Mouse (Mus musculus) bone marrow, adult 2 months (tissue): ENCODE measurements around the gene Cd47.

Experiments
- CTCF ChIP-seq: fragments of 200-500 bp; IDR thresholded peaks from 2 replicates; pipeline ENCODE4 v1.5.1; 2011; ENCODE audit warnings: low read length, control low read depth; ENCODE audit not compliant: control insufficient read depth, insufficient read depth
- POLR2A ChIP-seq: fragments of 200-500 bp; IDR thresholded peaks from 2 replicates; pipeline ENCODE4 v1.6.1; 2011; ENCODE audit warnings: low read depth, mild to moderate bottlenecking, control low read depth, low read length, borderline replicate concordance; ENCODE audit not compliant: control insufficient read depth

DNA sequence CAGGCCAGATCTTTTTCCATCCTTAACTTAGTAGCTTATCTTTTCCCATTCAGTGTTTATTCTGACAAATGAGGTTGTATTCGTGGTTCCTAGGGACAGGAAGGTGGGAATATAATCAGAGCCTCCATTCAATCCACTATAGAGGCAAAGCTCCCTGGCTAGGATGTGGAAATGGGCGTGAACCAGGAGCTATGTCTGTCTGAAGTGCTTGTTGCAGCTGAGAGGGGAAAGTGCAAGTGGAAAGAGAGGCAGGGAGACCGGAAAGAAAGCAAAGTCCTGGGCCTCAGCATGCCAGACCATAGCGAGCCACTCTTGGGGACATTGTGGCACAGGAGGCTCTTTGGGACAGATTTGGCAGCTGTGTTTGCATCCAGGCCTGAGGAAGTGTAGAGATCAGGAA lies 94.3 kb downstream of the Cd47 start:
- TF ChIP-seq POLR2A: no peak
- TF ChIP-seq CTCF: no peak
